Mouse (Mus musculus): ENCODE measurements at regions not wholly inside any gene's neighbourhood (a gene's known extent, or its start where the extent isn't known, plus 50 kb on each side); places are given as distances from the start of the nearest gene placed in this dataset.

- TF ChIP-seq ZC3H11A (IDR thresholded peaks at IDR 0.05; ENCODE audit: low read depth, low read length) (no peak), POLR2A (IDR thresholded peaks at IDR 0.05; ENCODE audit: low read depth, low read length) (no peak), CTCF (conservative IDR thresholded peaks at IDR 0.05 in 1 of 2, IDR thresholded peaks at IDR 0.05 in 1 of 2; ENCODE audit: low read depth in 2 of 2, low read length in 2 of 2) (no peak), HCFC1 (IDR thresholded peaks at IDR 0.05; ENCODE audit: low read depth, low read length) (no peak), ZMIZ1 (IDR thresholded peaks at IDR 0.05; ENCODE audit: low read depth, low read length) (no peak)
Observed at GRCm38 (mm10) chr2:169443271-169443670, 144.3 kb downstream of the Gm11011 start.

Measured in CH12.LX (cell line).